Mouse (Mus musculus): ENCODE data around the gene Npas1. TPM values are rescaled to one million over a fixed set of nuclear protein-coding genes. Genes with fewer than 3 reads are reported as not detected.

The Npas1 gene
- 9.0 and 13.9 TPM in 2 replicates for total RNA-seq (2014; rRNA removed)
- polyA plus RNA-seq (2015; fragmentation: Nextera tagmentation; extraction: Ambion mirVana) = 7.6 and 7.9 TPM in 2 replicates

DNA sequence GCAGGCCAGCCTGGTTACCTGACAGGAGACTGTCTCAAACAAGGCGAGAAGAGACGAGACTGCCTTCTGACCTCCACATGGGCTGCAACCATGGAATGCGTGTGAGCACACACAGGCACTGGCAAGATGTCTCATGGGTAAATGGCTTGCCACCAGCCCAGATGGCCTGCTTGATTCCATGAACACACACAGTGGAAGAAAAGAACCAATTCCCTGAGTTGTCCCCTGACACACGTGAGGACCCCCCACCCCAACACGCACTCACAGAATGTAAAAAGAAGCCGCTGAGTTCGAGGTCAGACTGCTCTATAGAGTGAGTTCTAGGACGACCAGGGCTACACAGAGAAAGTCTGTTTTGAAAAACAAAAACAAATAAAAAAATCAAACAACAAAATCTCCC, at the start of gene Npas1:
Npas1 (minus strand) TSS at position 101 of the 400 bp plus-strand sequence.
- no peak within 1 kb of the TSS for H3K9ac ChIP-seq (replicated peaks; ENCODE audit: low read length)
- no peak within 1 kb of the TSS for H3K27ac ChIP-seq
- 86% methylated on average over 8 of the region's 8 CpGs for WGBS
- no peaks in the 10 kb centered on the region for H3K9me3 ChIP-seq (ENCODE audit: low read length)
- peak within 1 kb of the TSS; percentile 62 for H3K4me2 ChIP-seq (ENCODE audit: low read depth, low read length)
- H3K4me1 ChIP-seq (ENCODE audit: insufficient read depth, low read length) = peaks cover 4% of the 10 kb centered on the region; the same call in 1 of the 2 replicates
- ATAC-seq (no peak), DNase-seq (ENCODE audit: low spot score) (no peak)
- TF ChIP-seq CTCF (IDR thresholded peaks at IDR 0.05; ENCODE audit: low read depth) = no peak
- H3K4me3 ChIP-seq (ENCODE audit: low read length) = peak within 1 kb of the TSS; percentile 37
- H3K27me3 ChIP-seq (ENCODE audit: insufficient read depth, low read length) = peaks cover 45% of the 10 kb centered on the region
- H3K36me3 ChIP-seq (ENCODE audit: insufficient read depth, low read length) = no peaks in the 10 kb centered on the region

DNA sequence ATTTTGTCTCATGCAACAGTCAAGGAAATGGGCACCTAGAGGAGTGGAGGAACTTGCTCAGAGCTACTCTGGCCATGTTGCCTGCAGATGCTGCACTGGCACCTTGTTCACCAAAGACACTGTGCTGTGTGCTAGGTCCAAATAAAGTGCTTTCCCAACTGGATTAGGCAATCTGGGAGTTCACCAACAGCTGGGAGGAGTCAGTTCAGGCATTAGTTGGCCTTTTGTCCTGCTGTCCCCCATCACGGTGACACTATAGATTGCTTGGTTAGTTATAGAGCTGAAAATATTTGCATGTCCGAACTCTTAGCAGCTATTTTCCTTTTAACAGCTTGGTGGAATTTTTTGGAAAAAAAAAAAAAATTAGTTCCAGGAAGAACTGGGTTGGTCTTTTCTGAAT, 48.5 kb upstream of the Npas1 start:
- H3K27me3 ChIP-seq (ENCODE audit: insufficient read depth, low read length) = no peaks in the 10 kb centered on the region
- TF ChIP-seq CTCF (IDR thresholded peaks at IDR 0.05; ENCODE audit: low read depth) = no peak
- H3K4me2 ChIP-seq (ENCODE audit: low read depth, low read length) = no peak overlapping the region
- WGBS = 94% methylated on average over 2 of the region's 2 CpGs
- DNase-seq (ENCODE audit: low spot score) = no peak
- H3K4me3 ChIP-seq (ENCODE audit: low read length) = no peak overlapping the region
- no peak overlapping the region for H3K27ac ChIP-seq
- H3K4me1 ChIP-seq (ENCODE audit: insufficient read depth, low read length) = no peaks in the 10 kb centered on the region
- H3K9ac ChIP-seq (replicated peaks; ENCODE audit: low read length) = no peak overlapping the region
- no peaks in the 10 kb centered on the region for H3K36me3 ChIP-seq (ENCODE audit: insufficient read depth, low read length)
- no peak for ATAC-seq
- H3K9me3 ChIP-seq (ENCODE audit: low read length) = no peaks in the 10 kb centered on the region

DNA sequence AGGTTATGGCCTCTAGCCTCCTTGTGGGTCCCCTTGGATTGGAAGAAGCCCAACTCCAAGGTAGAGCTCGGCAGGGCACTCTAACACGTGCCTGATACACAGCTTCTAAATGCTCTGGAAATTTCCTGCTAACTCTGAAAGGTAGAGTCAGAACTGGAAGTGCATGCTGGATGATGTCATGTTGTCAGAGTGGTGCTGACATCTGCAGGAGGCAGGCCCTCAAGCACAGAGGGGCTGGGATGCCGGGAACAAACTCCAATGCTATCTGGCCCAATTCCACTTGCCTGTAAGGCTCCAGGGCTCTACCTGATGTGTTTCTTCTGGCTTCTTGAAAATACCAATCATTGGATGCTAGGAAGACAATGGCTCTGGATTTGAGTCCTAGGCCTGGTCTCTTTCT, 47.9 kb upstream of the Npas1 start:
- Histone ChIP-seq H3K27ac (no peak overlapping the region), H3K4me1 (ENCODE audit: insufficient read depth, low read length) (0 out of 2 replicates have a peak, but pooled peaks cover 3% of the 10 kb centered on the region), H3K9me3 (ENCODE audit: low read length) (no peaks in the 10 kb centered on the region), H3K9ac (replicated peaks; ENCODE audit: low read length) (no peak overlapping the region), H3K36me3 (ENCODE audit: insufficient read depth, low read length) (no peaks in the 10 kb centered on the region), H3K4me3 (ENCODE audit: low read length) (no peak overlapping the region), H3K4me2 (ENCODE audit: low read depth, low read length) (no peak overlapping the region), H3K27me3 (ENCODE audit: insufficient read depth, low read length) (no peaks in the 10 kb centered on the region)
- no peak for TF ChIP-seq CTCF (IDR thresholded peaks at IDR 0.05; ENCODE audit: low read depth)
- DNase-seq (ENCODE audit: low spot score) (no peak), ATAC-seq (no peak)
- 73% methylated on average over 3 of the region's 3 CpGs for WGBS

DNA sequence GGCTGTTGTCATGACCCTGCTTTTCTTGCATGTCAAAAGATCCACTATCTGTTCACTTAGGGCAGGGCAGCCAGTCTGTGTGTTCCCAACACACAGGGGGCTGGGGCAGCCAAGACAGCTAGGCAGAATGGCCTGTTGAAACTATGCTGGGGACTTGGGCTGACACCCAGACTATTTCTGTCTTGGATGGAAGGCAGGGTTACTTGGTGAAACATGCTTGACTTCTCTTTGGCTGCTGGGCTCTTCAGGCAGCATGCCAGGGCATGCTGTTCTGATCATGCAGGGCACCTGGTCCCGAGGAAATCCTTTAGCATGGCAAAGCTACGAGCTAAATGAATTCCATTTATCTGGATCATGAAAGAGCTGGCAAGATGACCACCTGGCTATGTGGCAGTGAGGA, 46.8 kb upstream of the Npas1 start:
- WGBS = 27% methylated on average over 2 of the region's 2 CpGs

DNA sequence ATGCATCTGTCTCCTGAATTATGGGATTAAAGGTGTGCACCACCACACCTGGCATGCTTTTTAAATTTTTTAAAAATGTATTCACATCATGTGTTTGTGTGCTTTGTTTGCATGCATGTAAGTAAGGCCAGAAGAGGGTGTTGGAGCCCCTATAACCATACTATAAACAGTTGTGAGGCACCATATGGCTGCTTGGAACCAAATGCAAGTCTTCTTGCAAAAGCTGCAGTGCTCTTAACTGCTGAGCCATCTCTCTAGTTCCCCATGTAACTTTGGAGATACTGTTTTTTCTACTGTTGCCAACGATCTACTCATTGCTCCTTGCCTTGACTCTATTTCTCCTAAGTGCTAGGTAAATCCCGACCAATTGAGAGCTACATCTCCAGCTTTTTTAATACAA, 41.8 kb upstream of the Npas1 start:
- no peak for TF ChIP-seq CTCF (IDR thresholded peaks at IDR 0.05; ENCODE audit: low read depth)
- H3K9ac ChIP-seq (replicated peaks; ENCODE audit: low read length) = no peak overlapping the region
- DNase-seq (ENCODE audit: low spot score) (no peak), ATAC-seq (no peak)
- no peak overlapping the region for H3K4me2 ChIP-seq (ENCODE audit: low read depth, low read length)
- H3K27me3 ChIP-seq (ENCODE audit: insufficient read depth, low read length) = no peaks in the 10 kb centered on the region
- no peaks in the 10 kb centered on the region for H3K9me3 ChIP-seq (ENCODE audit: low read length)
- H3K36me3 ChIP-seq (ENCODE audit: insufficient read depth, low read length) = no peaks in the 10 kb centered on the region
- H3K4me1 ChIP-seq (ENCODE audit: insufficient read depth, low read length) = 0 out of 2 replicates have a peak, but pooled peaks cover 6% of the 10 kb centered on the region
- H3K4me3 ChIP-seq (ENCODE audit: low read length) = no peak overlapping the region
- H3K27ac ChIP-seq = no peak overlapping the region
- 94% methylated on average over 2 of the region's 2 CpGs for WGBS

More for the DNA sequence above, 46.8 kb upstream of the Npas1 start:
- ATAC-seq = no peak
- TF ChIP-seq CTCF (IDR thresholded peaks at IDR 0.05; ENCODE audit: low read depth) = no peak
- Histone ChIP-seq H3K36me3 (ENCODE audit: insufficient read depth, low read length) (no peaks in the 10 kb centered on the region), H3K27ac (no peak overlapping the region), H3K9ac (replicated peaks; ENCODE audit: low read length) (no peak overlapping the region), H3K27me3 (ENCODE audit: insufficient read depth, low read length) (no peaks in the 10 kb centered on the region), H3K9me3 (ENCODE audit: low read length) (no peaks in the 10 kb centered on the region), H3K4me1 (ENCODE audit: insufficient read depth, low read length) (0 out of 2 replicates have a peak, but pooled peaks cover 6% of the 10 kb centered on the region), H3K4me3 (ENCODE audit: low read length) (no peak overlapping the region), H3K4me2 (ENCODE audit: low read depth, low read length) (no peak overlapping the region)
- peak; percentile 65 for DNase-seq (ENCODE audit: low spot score)

DNA sequence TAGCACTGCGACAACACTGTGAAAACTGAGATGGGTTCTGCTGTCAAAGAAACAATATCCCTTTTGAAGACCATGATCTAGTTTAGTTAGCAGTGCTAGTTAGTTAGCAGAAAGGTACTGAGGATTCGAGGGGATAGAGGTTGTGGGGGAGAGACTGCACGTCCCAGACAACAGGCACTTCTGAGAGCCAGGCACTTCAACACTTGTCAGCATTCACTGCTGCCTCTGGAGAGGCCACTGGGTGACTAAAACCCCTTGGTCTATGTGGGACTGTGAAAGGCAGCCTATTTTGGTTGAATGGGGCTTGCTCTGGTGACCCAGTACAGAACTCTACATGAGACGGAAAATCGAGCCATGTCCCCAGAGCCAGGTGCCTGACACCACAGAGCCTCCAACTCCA, 39.7 kb upstream of the Npas1 start:
- 0 out of 2 replicates have a peak, but pooled peaks cover 6% of the 10 kb centered on the region for H3K4me1 ChIP-seq (ENCODE audit: insufficient read depth, low read length)
- H3K27ac ChIP-seq = no peak overlapping the region
- peaks cover 3% of the 10 kb centered on the region; the same call in 1 of the 2 replicates for H3K36me3 ChIP-seq (ENCODE audit: insufficient read depth, low read length)
- H3K4me2 ChIP-seq (ENCODE audit: low read depth, low read length) = no peak overlapping the region
- no peaks in the 10 kb centered on the region for H3K9me3 ChIP-seq (ENCODE audit: low read length)
- WGBS = 93% methylated on average over 5 of the region's 5 CpGs
- DNase-seq (ENCODE audit: low spot score) (no peak), ATAC-seq (no peak)
- H3K27me3 ChIP-seq (ENCODE audit: insufficient read depth, low read length) = no peaks in the 10 kb centered on the region
- no peak overlapping the region for H3K4me3 ChIP-seq (ENCODE audit: low read length)
- H3K9ac ChIP-seq (replicated peaks; ENCODE audit: low read length) = no peak overlapping the region
- TF ChIP-seq CTCF (IDR thresholded peaks at IDR 0.05; ENCODE audit: low read depth) = no peak

DNA sequence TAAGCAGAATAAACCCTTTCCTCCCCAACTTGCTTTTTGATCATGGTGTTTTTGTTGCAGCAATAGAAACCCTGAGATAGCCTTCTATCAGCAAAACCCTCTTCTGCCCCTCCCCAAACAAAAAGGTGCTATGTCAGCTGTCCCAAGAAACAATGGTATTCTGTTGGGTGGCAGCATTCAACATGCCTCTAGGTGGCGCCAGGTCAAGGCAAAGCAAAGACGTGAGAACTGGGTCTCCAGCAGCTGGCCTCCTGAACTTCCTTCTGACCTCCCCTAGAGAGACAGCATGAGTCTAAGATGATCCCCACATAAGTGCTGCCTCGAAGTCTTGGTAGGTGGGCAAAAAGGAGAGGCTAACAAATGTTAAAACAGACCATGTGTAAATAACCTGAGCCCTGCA, 29.8 kb upstream of the Npas1 start:
- H3K4me1 ChIP-seq (ENCODE audit: insufficient read depth, low read length) = peaks cover 4% of the 10 kb centered on the region; the same call in 1 of the 2 replicates
- no peak overlapping the region for H3K9ac ChIP-seq (replicated peaks; ENCODE audit: low read length)
- no peak for ATAC-seq
- WGBS = 18% methylated on average over 3 of the region's 3 CpGs
- H3K9me3 ChIP-seq (ENCODE audit: low read length) = no peaks in the 10 kb centered on the region
- TF ChIP-seq CTCF (IDR thresholded peaks at IDR 0.05; ENCODE audit: low read depth) = peak; percentile 74
- no peak overlapping the region for H3K27ac ChIP-seq
- peaks cover 22% of the 10 kb centered on the region for H3K36me3 ChIP-seq (ENCODE audit: insufficient read depth, low read length)
- no peak overlapping the region for H3K4me2 ChIP-seq (ENCODE audit: low read depth, low read length)
- peak; percentile 49 for DNase-seq (ENCODE audit: low spot score)
- no peaks in the 10 kb centered on the region for H3K27me3 ChIP-seq (ENCODE audit: insufficient read depth, low read length)
- no peak overlapping the region for H3K4me3 ChIP-seq (ENCODE audit: low read length)

Measured in hindbrain, postnatal 0 days (tissue).